Mouse (Mus musculus): ENCODE measurements around the gene Tnfrsf4. TPM values are rescaled to one million over a fixed set of nuclear protein-coding genes. Genes with fewer than 3 reads are reported as not detected.

The Tnfrsf4 gene
- polyA plus RNA-seq (2012; ENCODE audit: insufficient read depth, low replicate concordance): 2.3 and 9.4 TPM in 2 replicates

DNA sequence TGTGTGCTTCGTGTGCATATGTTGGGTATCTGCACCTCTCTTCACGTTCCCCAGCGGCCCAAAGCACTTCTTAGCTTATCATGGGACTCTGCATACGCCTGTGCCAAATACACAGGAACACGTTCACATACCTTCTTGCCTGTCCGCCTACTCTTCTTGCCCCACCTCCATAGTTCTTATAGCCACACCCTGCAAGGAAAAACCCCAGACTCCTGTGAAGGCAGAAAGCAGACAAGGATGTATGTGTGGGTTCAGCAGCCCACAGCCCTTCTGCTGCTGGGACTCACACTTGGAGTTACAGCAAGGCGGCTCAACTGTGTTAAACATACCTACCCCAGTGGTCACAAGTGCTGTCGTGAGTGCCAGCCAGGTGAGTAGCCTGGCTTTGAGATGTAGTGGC is at the start of gene Tnfrsf4:
Tnfrsf4 (plus strand) TSS at position 207 of the 400 bp plus-strand sequence.
- no peaks in the 10 kb centered on the region for H3K9me3 ChIP-seq
- TF ChIP-seq FLI1 (IDR thresholded peaks at IDR 0.05; ENCODE audit: low read length): no peak
- no peak for TF ChIP-seq GATA1 (IDR thresholded peaks at IDR 0.05; ENCODE audit: borderline replicate concordance, low read length)
- no peaks in the 10 kb centered on the region for H3K27me3 ChIP-seq (replicated peaks)
- H3K4me1 ChIP-seq: peaks cover 28% of the 10 kb centered on the region
- H3K36me3 ChIP-seq (replicated peaks; ENCODE audit: low read length): peaks cover 90% of the 10 kb centered on the region
- H3K4me3 ChIP-seq (replicated peaks): no peak within 1 kb of the TSS

- no peak overlapping the region for H3K4me3 ChIP-seq (replicated peaks)
- TF ChIP-seq GATA1 (IDR thresholded peaks at IDR 0.05; ENCODE audit: borderline replicate concordance, low read length): no peak
- TF ChIP-seq FLI1 (IDR thresholded peaks at IDR 0.05; ENCODE audit: low read length): no peak
- no peaks in the 10 kb centered on the region for H3K9me3 ChIP-seq
- H3K4me1 ChIP-seq: peaks cover 29% of the 10 kb centered on the region
- H3K27me3 ChIP-seq (replicated peaks): no peaks in the 10 kb centered on the region
- peaks cover 76% of the 10 kb centered on the region for H3K36me3 ChIP-seq (replicated peaks; ENCODE audit: low read length)
Measured at GRCm38 (mm10) chr4:155964396-155964795, 49.2 kb upstream of the Tnfrsf4 start.

DNA sequence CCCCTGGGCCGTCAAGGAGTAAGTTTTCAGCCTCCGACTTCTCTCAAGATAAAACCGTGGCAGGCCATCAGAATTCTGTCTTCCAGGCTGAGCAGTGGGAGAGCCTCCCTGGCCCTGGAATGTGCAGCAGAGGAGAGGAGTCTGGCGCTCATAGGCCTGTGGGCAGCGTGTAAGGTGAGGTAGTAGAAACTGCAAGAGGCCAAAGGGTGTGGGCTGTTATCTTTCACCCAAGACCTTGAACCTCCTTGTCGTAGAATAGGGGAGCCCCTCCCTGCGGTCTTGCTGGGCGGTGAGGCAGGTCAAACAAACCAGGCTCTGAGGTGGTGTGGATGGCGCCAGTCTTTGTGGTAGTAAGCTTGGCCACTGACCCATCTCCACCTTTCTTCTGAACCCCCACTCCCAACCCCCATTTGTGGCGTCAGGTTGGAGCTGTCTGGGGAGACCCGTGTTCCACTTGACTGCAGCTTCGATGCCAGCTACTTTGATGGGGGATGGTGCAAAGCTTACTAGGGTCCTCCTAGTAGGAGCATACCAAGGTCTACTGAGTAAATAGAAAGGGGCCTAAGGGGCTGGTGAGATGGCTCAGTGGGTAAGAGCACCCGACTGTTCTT is 44.5 kb upstream of the Tnfrsf4 start:
- TF ChIP-seq FLI1 (IDR thresholded peaks at IDR 0.05; ENCODE audit: low read length): no peak
- TF ChIP-seq GATA1 (IDR thresholded peaks at IDR 0.05; ENCODE audit: borderline replicate concordance, low read length): no peak
- Histone ChIP-seq H3K4me3 (replicated peaks) (no peak overlapping the region), H3K36me3 (replicated peaks; ENCODE audit: low read length) (peaks cover 42% of the 10 kb centered on the region), H3K9me3 (no peaks in the 10 kb centered on the region), H3K4me1 (peaks cover 7% of the 10 kb centered on the region; the same call in 1 of the 2 replicates), H3K27me3 (replicated peaks) (peaks cover 3% of the 10 kb centered on the region)

- TF ChIP-seq FLI1 (IDR thresholded peaks at IDR 0.05; ENCODE audit: low read length): no peak
- TF ChIP-seq GATA1 (IDR thresholded peaks at IDR 0.05; ENCODE audit: borderline replicate concordance, low read length): no peak
Measured at GRCm38 (mm10) chr4:155970286-155970685, 43.4 kb upstream of the Tnfrsf4 start.

DNA sequence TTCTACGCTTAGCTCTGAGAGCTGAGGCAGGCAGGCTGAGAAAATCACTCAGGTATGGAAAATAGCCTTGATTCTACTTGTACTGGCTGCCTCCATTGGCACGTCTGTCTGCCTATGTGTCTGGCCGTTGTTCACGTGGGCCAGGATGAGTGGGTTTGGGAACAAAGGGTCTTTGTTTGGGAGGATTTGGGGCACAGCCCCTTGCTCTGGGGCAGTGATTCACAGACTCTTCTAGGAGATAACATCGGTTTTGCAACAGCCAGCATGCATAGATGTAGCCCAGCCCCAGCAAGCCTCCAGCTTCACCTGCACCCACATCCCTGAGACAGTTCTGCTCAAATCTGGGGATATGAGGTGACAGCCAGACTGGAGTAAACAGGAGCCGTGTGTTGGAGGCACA is 41.0 kb upstream of the Tnfrsf4 start:
- no peak overlapping the region for H3K4me3 ChIP-seq (replicated peaks)
- TF ChIP-seq FLI1 (IDR thresholded peaks at IDR 0.05; ENCODE audit: low read length): no peak
- H3K9me3 ChIP-seq: no peaks in the 10 kb centered on the region
- peaks cover 3% of the 10 kb centered on the region for H3K27me3 ChIP-seq (replicated peaks)
- peaks cover 7% of the 10 kb centered on the region; the same call in 1 of the 2 replicates for H3K4me1 ChIP-seq
- peaks cover 11% of the 10 kb centered on the region for H3K36me3 ChIP-seq (replicated peaks; ENCODE audit: low read length)

More at GRCm38 (mm10) chr4:155970286-155970685, 43.4 kb upstream of the Tnfrsf4 start:
- Histone ChIP-seq H3K27me3 (replicated peaks) (peaks cover 3% of the 10 kb centered on the region), H3K9me3 (no peaks in the 10 kb centered on the region), H3K36me3 (replicated peaks; ENCODE audit: low read length) (peaks cover 30% of the 10 kb centered on the region), H3K4me3 (replicated peaks) (no peak overlapping the region), H3K4me1 (peaks cover 7% of the 10 kb centered on the region; the same call in 1 of the 2 replicates)

DNA sequence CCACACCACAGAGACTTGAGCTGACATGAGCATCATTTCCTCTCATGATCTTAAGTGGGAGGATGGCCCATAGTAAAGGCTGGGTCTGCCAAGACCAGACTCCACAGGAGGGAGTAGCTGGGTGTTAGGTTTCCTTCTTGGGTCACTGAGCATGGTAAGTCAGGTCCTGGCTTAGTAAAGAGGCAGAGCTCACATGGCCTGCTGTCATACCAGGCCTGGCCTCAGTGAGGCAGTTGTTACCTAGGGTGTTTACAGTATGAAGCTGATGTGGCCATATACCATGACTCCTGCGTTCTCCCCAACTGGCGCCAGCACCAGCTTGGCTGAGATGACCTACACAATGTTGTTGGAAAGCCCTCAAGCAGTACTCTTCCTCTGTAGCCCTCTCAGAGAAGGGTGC is 40.4 kb upstream of the Tnfrsf4 start:
- Histone ChIP-seq H3K9me3 (no peaks in the 10 kb centered on the region), H3K4me3 (replicated peaks) (no peak overlapping the region), H3K4me1 (peaks cover 7% of the 10 kb centered on the region; the same call in 1 of the 2 replicates), H3K36me3 (replicated peaks; ENCODE audit: low read length) (peaks cover 9% of the 10 kb centered on the region), H3K27me3 (replicated peaks) (peaks cover 3% of the 10 kb centered on the region)
- TF ChIP-seq GATA1 (IDR thresholded peaks at IDR 0.05; ENCODE audit: borderline replicate concordance, low read length) (no peak), FLI1 (IDR thresholded peaks at IDR 0.05; ENCODE audit: low read length) (no peak)

DNA sequence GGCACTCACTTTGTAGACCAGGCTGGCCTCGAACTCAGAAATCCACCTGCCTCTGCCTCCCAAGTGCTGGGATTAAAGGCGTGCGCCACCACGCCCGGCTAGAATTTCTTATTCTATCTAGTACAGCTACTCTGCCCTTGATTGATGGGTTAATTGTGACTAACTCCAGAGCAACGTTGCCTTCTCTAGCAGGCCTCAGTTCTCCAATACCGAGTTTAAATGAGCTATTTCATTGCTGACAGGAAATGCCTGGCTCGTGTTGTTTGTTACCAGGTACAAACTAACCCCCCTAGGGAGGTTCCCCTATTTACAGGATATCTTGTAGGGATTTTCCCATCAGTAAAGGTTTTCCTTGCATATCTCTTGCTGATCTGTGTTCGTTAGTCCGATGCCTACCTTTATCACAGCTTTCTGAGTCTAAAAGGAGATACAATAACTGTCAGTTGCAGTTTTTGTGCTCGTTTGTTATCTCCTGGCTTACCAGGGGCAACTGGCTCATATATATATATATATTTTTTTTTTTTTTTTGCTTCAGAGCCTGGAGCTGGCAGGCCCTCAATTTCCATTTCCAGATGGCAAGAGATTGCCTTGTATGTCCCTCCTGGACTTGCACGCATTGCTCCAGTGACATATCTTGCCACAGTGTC is 32.1 kb upstream of the Tnfrsf4 start:
- Histone ChIP-seq H3K4me1 (no peaks in the 10 kb centered on the region), H3K27me3 (replicated peaks) (peaks cover 11% of the 10 kb centered on the region), H3K4me3 (replicated peaks) (no peak overlapping the region), H3K36me3 (replicated peaks; ENCODE audit: low read length) (no peaks in the 10 kb centered on the region), H3K9me3 (no peaks in the 10 kb centered on the region)
- TF ChIP-seq GATA1 (IDR thresholded peaks at IDR 0.05; ENCODE audit: borderline replicate concordance, low read length): no peak
- no peak for TF ChIP-seq FLI1 (IDR thresholded peaks at IDR 0.05; ENCODE audit: low read length)

GRCm38 (mm10) chr4:155983788-155984187 is 29.9 kb upstream of the Tnfrsf4 start:
- Histone ChIP-seq H3K36me3 (replicated peaks; ENCODE audit: low read length) (no peaks in the 10 kb centered on the region), H3K4me1 (peaks cover 3% of the 10 kb centered on the region; the same call in 1 of the 2 replicates), H3K4me3 (replicated peaks) (no peak overlapping the region), H3K27me3 (replicated peaks) (peaks cover 11% of the 10 kb centered on the region), H3K9me3 (no peaks in the 10 kb centered on the region)
- TF ChIP-seq FLI1 (IDR thresholded peaks at IDR 0.05; ENCODE audit: low read length) (no peak), GATA1 (IDR thresholded peaks at IDR 0.05; ENCODE audit: borderline replicate concordance, low read length) (no peak)

- Histone ChIP-seq H3K4me1 (peaks cover 46% of the 10 kb centered on the region), H3K9me3 (no peaks in the 10 kb centered on the region), H3K27me3 (replicated peaks) (no peaks in the 10 kb centered on the region), H3K4me3 (replicated peaks) (peak overlapping the region; percentile 99), H3K36me3 (replicated peaks; ENCODE audit: low read length) (peaks cover 20% of the 10 kb centered on the region)
- TF ChIP-seq FLI1 (IDR thresholded peaks at IDR 0.05; ENCODE audit: low read length) (no peak), GATA1 (IDR thresholded peaks at IDR 0.05; ENCODE audit: borderline replicate concordance, low read length) (no peak)
Measured at GRCm38 (mm10) chr4:155991211-155991907, 22.3 kb upstream of the Tnfrsf4 start.

DNA sequence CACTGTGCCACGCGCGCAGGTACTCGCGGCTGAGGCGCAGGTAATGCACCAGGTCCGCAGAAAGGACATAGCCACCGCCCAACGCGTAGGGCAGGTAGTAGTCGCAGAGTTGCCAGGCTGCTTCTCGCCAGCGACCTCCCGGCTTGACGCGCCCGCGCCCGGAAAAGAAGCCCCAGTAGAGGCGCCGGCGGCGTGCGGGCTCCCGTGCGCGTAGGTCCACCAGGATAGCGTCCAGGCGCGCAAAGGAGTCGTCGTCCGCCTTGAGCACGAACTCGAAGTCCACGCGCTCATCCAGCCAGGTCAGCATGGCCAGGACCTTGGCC is 21.8 kb upstream of the Tnfrsf4 start:
- peaks cover 51% of the 10 kb centered on the region for H3K4me1 ChIP-seq
- no peaks in the 10 kb centered on the region for H3K27me3 ChIP-seq (replicated peaks)
- no peak for TF ChIP-seq GATA1 (IDR thresholded peaks at IDR 0.05; ENCODE audit: borderline replicate concordance, low read length)
- TF ChIP-seq FLI1 (IDR thresholded peaks at IDR 0.05; ENCODE audit: low read length): no peak
- H3K4me3 ChIP-seq (replicated peaks): peak overlapping the region; percentile 99
- peaks cover 25% of the 10 kb centered on the region for H3K36me3 ChIP-seq (replicated peaks; ENCODE audit: low read length)
- H3K9me3 ChIP-seq: no peaks in the 10 kb centered on the region

Measured in megakaryocyte, embryonic 14.5 days (primary cell).